Mouse (Mus musculus) E14TG2a.4 (cell line): ENCODE results near the gene Artn.

Source experiments
- CTCF ChIP-seq: conservative IDR thresholded peaks from 2 replicates; pipeline ENCODE4 v1.5.1; 2014; ENCODE audit warnings: low read length
- NANOG ChIP-seq: IDR thresholded peaks from 2 replicates; pipeline ENCODE4 v1.6.1; 2014; ENCODE audit warnings: borderline replicate concordance, low read length, mixed read lengths
- POU5F1 ChIP-seq: IDR thresholded peaks from 2 replicates; pipeline ENCODE4 v1.6.1; 2014; ENCODE audit warnings: low read length, borderline replicate concordance

DNA sequence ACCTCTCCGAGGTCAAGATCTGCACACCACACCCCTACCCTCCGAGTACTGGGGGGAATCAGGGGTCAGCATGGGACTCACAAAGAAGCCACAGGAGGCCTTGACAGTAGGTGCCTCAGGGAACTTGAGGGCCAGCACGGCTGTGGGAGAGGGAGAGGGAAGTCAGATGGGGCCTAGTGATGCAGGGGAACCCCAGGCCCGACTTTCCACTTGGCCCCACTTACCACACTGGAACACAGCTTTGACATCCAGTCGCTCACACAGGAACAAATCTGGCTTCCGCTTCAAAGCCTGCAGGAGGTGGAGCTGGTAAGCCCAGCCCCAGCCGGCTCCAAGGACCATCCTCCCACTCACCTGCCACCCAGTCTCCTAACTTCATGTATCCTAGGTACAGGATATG, 34.2 kb downstream of the Artn start:
- TF ChIP-seq CTCF (no peak), NANOG (no peak), POU5F1 (no peak)
